Mouse (Mus musculus): Measurements from ENCODE around the gene Trim28. TPM values are rescaled to one million over a fixed set of nuclear protein-coding genes. Genes with fewer than 3 reads are reported as not detected.

Gene Trim28
- polyA plus RNA-seq, 1 experiment from 2014 or later: 195 TPM

GRCm38 (mm10) chr7:13009143-13010004 is 10.5 kb downstream of the Trim28 start:
- Histone ChIP-seq H3K4me1 (replicated peaks; ENCODE audit: control insufficient read depth, insufficient read depth, low read length) (peaks cover 6% of the 10 kb centered on the region; the same call in 1 of the 2 replicates), H3K4me3 (ENCODE audit: low read length) (peak overlapping the region; percentile 55), H3K27ac (ENCODE audit: low read length) (peak overlapping the region; percentile 89), H3K27me3 (ENCODE audit: control insufficient read depth, insufficient read depth, low read depth, low read length) (no peaks in the 10 kb centered on the region; the same call in 1 of the 2 replicates), H3K9ac (ENCODE audit: low read length) (peak overlapping the region; percentile 74), H3K9me3 (ENCODE audit: control insufficient read depth, low read length) (no peaks in the 10 kb centered on the region), H3K4me2 (ENCODE audit: low read depth, low read length) (peak overlapping the region; percentile 79), H3K36me3 (ENCODE audit: control insufficient read depth, insufficient read depth, low read length) (peaks cover 15% of the 10 kb centered on the region)
- WGBS: under 1% methylated on average over 42 of the region's 42 CpGs
- peak; percentile 92 for ATAC-seq (ENCODE audit: low read depth)

- Histone ChIP-seq H3K9ac (ENCODE audit: low read length) (peak within 1 kb of the TSS; percentile 74), H3K4me2 (ENCODE audit: low read depth, low read length) (peak within 1 kb of the TSS; percentile 79), H3K36me3 (ENCODE audit: control insufficient read depth, insufficient read depth, low read length) (peaks cover 10% of the 10 kb centered on the region), H3K4me3 (ENCODE audit: low read length) (peak within 1 kb of the TSS; percentile 55), H3K27me3 (ENCODE audit: control insufficient read depth, insufficient read depth, low read depth, low read length) (no peaks in the 10 kb centered on the region; the same call in 1 of the 2 replicates), H3K9me3 (ENCODE audit: control insufficient read depth, low read length) (no peaks in the 10 kb centered on the region), H3K27ac (ENCODE audit: low read length) (peak within 1 kb of the TSS; percentile 89), H3K4me1 (replicated peaks; ENCODE audit: control insufficient read depth, insufficient read depth, low read length) (peaks cover 6% of the 10 kb centered on the region; the same call in 1 of the 2 replicates)
- ATAC-seq (ENCODE audit: low read depth): no peak
- WGBS: 9% methylated on average over 26 of the region's 26 CpGs
These were observed 11.3 kb downstream of the Trim28 start, which contains the start of gene Zbtb45 for GRCm38 (mm10) chr7:13010005-13010908. Gene Zbtb45, minus strand, starts transcription at chr7:13010034.

DNA sequence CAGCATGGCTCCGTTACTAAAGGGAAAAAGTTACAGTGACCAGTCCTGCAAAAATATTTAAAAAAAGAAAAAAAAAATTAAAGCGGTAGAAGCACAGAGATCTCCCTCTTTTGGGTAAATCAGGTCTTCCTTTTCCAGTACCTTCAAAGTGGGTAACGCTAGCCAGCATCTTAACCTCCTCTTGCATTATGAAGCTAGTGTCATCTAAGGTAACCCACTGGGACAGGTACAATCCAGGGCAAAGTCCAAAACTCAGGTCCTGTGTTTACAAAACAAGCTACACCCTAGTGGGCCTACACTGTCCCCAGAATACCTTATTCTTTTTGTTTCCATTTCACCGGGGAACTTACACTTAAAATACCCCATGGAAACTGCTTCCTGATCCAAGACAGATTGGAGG is 14.8 kb downstream of the Trim28 start:
- no peaks in the 10 kb centered on the region for H3K27me3 ChIP-seq (ENCODE audit: control insufficient read depth, insufficient read depth, low read depth, low read length)
- no peak overlapping the region for H3K4me2 ChIP-seq (ENCODE audit: low read depth, low read length)
- 68% methylated on average over 4 of the region's 4 CpGs for WGBS
- H3K9me3 ChIP-seq (ENCODE audit: control insufficient read depth, low read length): no peaks in the 10 kb centered on the region
- H3K9ac ChIP-seq (ENCODE audit: low read length): no peak overlapping the region
- H3K4me3 ChIP-seq (ENCODE audit: low read length): no peak overlapping the region
- no peaks in the 10 kb centered on the region for H3K36me3 ChIP-seq (ENCODE audit: control insufficient read depth, insufficient read depth, low read length)
- 0 out of 2 replicates have a peak, but pooled peaks cover 6% of the 10 kb centered on the region for H3K4me1 ChIP-seq (replicated peaks; ENCODE audit: control insufficient read depth, insufficient read depth, low read length)
- no peak for ATAC-seq (ENCODE audit: low read depth)
- no peak overlapping the region for H3K27ac ChIP-seq (ENCODE audit: low read length)

DNA sequence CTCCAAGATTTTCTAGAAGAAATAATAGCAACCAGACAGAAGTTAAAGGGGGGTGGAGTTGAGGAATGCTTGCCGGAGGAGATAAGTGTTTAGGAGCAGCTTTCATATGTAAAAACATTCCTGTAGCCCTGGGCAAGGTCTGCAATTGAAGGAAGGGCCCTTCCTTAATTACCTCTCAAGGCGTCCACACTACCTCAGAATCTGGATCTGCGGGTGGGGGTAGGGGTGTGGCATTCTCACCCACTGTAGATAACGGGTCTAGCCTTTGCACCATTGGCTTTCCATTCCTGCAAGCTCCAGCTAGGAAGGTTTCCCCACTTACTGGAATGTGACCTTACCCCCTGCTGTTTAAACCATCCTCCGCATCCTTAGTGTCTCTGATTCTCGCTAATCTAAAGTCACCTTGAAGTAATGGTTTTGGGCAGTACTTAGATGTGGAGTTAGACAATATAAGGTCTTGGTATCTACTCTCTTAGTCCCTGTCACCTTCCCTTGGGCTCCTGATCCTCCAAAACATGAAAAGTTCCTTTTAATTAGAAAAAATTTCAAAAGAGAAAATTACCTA is 15.4 kb downstream of the Trim28 start:
- H3K4me1 ChIP-seq (replicated peaks; ENCODE audit: control insufficient read depth, insufficient read depth, low read length): 0 out of 2 replicates have a peak, but pooled peaks cover 3% of the 10 kb centered on the region
- no peaks in the 10 kb centered on the region for H3K27me3 ChIP-seq (ENCODE audit: control insufficient read depth, insufficient read depth, low read depth, low read length)
- ATAC-seq (ENCODE audit: low read depth): no peak
- no peak overlapping the region for H3K4me3 ChIP-seq (ENCODE audit: low read length)
- H3K27ac ChIP-seq (ENCODE audit: low read length): no peak overlapping the region
- no peaks in the 10 kb centered on the region for H3K9me3 ChIP-seq (ENCODE audit: control insufficient read depth, low read length)
- H3K9ac ChIP-seq (ENCODE audit: low read length): no peak overlapping the region
- no peaks in the 10 kb centered on the region for H3K36me3 ChIP-seq (ENCODE audit: control insufficient read depth, insufficient read depth, low read length)
- no peak overlapping the region for H3K4me2 ChIP-seq (ENCODE audit: low read depth, low read length)
- 39% methylated on average over 6 of the region's 6 CpGs for WGBS

- Histone ChIP-seq H3K27me3 (ENCODE audit: control insufficient read depth, insufficient read depth, low read depth, low read length) (no peaks in the 10 kb centered on the region), H3K4me3 (ENCODE audit: low read length) (no peak overlapping the region), H3K27ac (ENCODE audit: low read length) (no peak overlapping the region), H3K9me3 (ENCODE audit: control insufficient read depth, low read length) (no peaks in the 10 kb centered on the region), H3K9ac (ENCODE audit: low read length) (no peak overlapping the region), H3K36me3 (ENCODE audit: control insufficient read depth, insufficient read depth, low read length) (no peaks in the 10 kb centered on the region), H3K4me2 (ENCODE audit: low read depth, low read length) (no peak overlapping the region), H3K4me1 (replicated peaks; ENCODE audit: control insufficient read depth, insufficient read depth, low read length) (0 out of 2 replicates have a peak, but pooled peaks cover 3% of the 10 kb centered on the region)
- 73% methylated on average over 1 of the region's 1 CpGs for WGBS
- no peak for ATAC-seq (ENCODE audit: low read depth)
These were observed 16.3 kb downstream of the Trim28 start for GRCm38 (mm10) chr7:13015217-13015616.

GRCm38 (mm10) chr7:13022773-13023535 is 24.0 kb downstream of the Trim28 start:
- peak overlapping the region; percentile 93 for H3K4me3 ChIP-seq (ENCODE audit: low read length)
- ATAC-seq (ENCODE audit: low read depth): peak; percentile 70
- 3% methylated on average over 31 of the region's 31 CpGs for WGBS
- H3K36me3 ChIP-seq (ENCODE audit: control insufficient read depth, insufficient read depth, low read length): peaks cover 22% of the 10 kb centered on the region
- peak overlapping the region; percentile 100 for H3K27ac ChIP-seq (ENCODE audit: low read length)
- H3K4me2 ChIP-seq (ENCODE audit: low read depth, low read length): peak overlapping the region; percentile 96
- no peaks in the 10 kb centered on the region for H3K9me3 ChIP-seq (ENCODE audit: control insufficient read depth, low read length)
- H3K9ac ChIP-seq (ENCODE audit: low read length): peak overlapping the region; percentile 96
- H3K27me3 ChIP-seq (ENCODE audit: control insufficient read depth, insufficient read depth, low read depth, low read length): no peaks in the 10 kb centered on the region
- H3K4me1 ChIP-seq (replicated peaks; ENCODE audit: control insufficient read depth, insufficient read depth, low read length): peaks cover 20% of the 10 kb centered on the region

- peaks cover 20% of the 10 kb centered on the region for H3K4me1 ChIP-seq (replicated peaks; ENCODE audit: control insufficient read depth, insufficient read depth, low read length)
- ATAC-seq (ENCODE audit: low read depth): peak; percentile 89
- under 1% methylated on average over 83 of the region's 95 CpGs for WGBS
- H3K9ac ChIP-seq (ENCODE audit: low read length): peak overlapping the region; percentile 96
- peak overlapping the region; percentile 96 for H3K4me2 ChIP-seq (ENCODE audit: low read depth, low read length)
- H3K27me3 ChIP-seq (ENCODE audit: control insufficient read depth, insufficient read depth, low read depth, low read length): no peaks in the 10 kb centered on the region
- peak overlapping the region; percentile 100 for H3K27ac ChIP-seq (ENCODE audit: low read length)
- H3K36me3 ChIP-seq (ENCODE audit: control insufficient read depth, insufficient read depth, low read length): peaks cover 34% of the 10 kb centered on the region
- H3K4me3 ChIP-seq (ENCODE audit: low read length): peak overlapping the region; percentile 93
- no peaks in the 10 kb centered on the region for H3K9me3 ChIP-seq (ENCODE audit: control insufficient read depth, low read length)
These were observed 25.2 kb downstream of the Trim28 start for GRCm38 (mm10) chr7:13023928-13024731.

DNA sequence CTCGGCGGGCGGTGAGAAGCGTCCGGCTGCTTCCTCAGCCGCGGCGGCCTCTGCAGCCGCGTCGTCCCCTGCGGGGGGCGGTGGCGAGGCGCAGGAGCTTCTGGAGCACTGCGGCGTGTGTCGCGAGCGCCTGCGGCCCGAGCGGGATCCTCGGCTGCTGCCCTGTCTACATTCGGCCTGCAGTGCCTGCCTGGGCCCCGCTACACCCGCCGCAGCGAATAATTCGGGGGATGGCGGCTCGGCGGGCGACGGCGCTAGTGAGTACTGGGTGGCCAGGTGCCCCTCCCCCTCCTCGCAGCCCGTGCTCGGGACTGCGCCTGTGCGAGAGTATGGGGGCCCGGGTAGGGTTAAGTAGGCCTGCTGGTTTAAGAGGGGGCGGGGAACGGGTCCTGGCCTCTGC is 25.9 kb downstream of the Trim28 start:
- WGBS: under 1% methylated on average over 33 of the region's 44 CpGs
- Histone ChIP-seq H3K4me2 (ENCODE audit: low read depth, low read length) (peak overlapping the region; percentile 96), H3K36me3 (ENCODE audit: control insufficient read depth, insufficient read depth, low read length) (peaks cover 41% of the 10 kb centered on the region), H3K27me3 (ENCODE audit: control insufficient read depth, insufficient read depth, low read depth, low read length) (no peaks in the 10 kb centered on the region), H3K9ac (ENCODE audit: low read length) (peak overlapping the region; percentile 96), H3K4me1 (replicated peaks; ENCODE audit: control insufficient read depth, insufficient read depth, low read length) (peaks cover 20% of the 10 kb centered on the region), H3K4me3 (ENCODE audit: low read length) (peak overlapping the region; percentile 93), H3K9me3 (ENCODE audit: control insufficient read depth, low read length) (no peaks in the 10 kb centered on the region), H3K27ac (ENCODE audit: low read length) (peak overlapping the region; percentile 100)
- peak; percentile 48 for ATAC-seq (ENCODE audit: low read depth)

Data from lung, embryonic 16.5 days (tissue).